Mouse (Mus musculus) kidney, adult 11 months (tissue): ENCODE measurements at regions not wholly inside any gene's neighbourhood (a gene's known extent, or its start where the extent isn't known, plus 50 kb on each side); places are given as distances from the start of the nearest gene placed in this dataset.
A peak's percentile ranks its signal among the peaks of the same experiment; 100 is the strongest.

Experiments
- DNase-seq: peaks from one replicate; pipeline ENCODE4 v3.0.0; 2022

GRCm38 (mm10) chr15:36719241-36719640 is 288.3 kb downstream of the Zfp706 start:
- no peak for DNase-seq

GRCm38 (mm10) chr15:36717835-36718234 is 289.7 kb downstream of the Zfp706 start:
- peak; percentile 33 for DNase-seq

GRCm38 (mm10) chr15:36716686-36717038 is 290.9 kb downstream of the Zfp706 start:
- no peak for DNase-seq

- DNase-seq, result peak; percentile 93
Observed at GRCm38 (mm10) chr15:36715745-36716685, 291.6 kb downstream of the Zfp706 start.

- peak; percentile 15 for DNase-seq
Observed at GRCm38 (mm10) chr15:36715159-36715558, 292.4 kb downstream of the Zfp706 start.

- no peak for DNase-seq
Observed at GRCm38 (mm10) chr15:36709788-36710187, 297.8 kb downstream of the Zfp706 start.

GRCm38 (mm10) chr15:36708471-36708870 is 299.1 kb downstream of the Zfp706 start:
- DNase-seq, result peak; percentile 71

- peak; percentile 65 for DNase-seq
Observed at GRCm38 (mm10) chr15:36705990-36706389, 301.6 kb downstream of the Zfp706 start.

GRCm38 (mm10) chr15:36705391-36705790 is 302.2 kb downstream of the Zfp706 start:
- no peak for DNase-seq

- no peak for DNase-seq
Observed at GRCm38 (mm10) chr15:36701846-36702245, 305.7 kb downstream of the Zfp706 start.

- no peak for DNase-seq
Observed at GRCm38 (mm10) chr15:36700196-36700595, 307.4 kb downstream of the Zfp706 start.

- peak; percentile 49 for DNase-seq
Observed at GRCm38 (mm10) chr15:36695199-36696129, 312.1 kb downstream of the Zfp706 start.

- DNase-seq, result no peak
Observed at GRCm38 (mm10) chr15:36691002-36691652, 316.4 kb downstream of the Zfp706 start.

GRCm38 (mm10) chr15:36689881-36690280 is 317.7 kb downstream of the Zfp706 start:
- DNase-seq, result no peak

GRCm38 (mm10) chr15:36689301-36689700 is 318.3 kb downstream of the Zfp706 start:
- DNase-seq, result no peak

- DNase-seq, result no peak
Observed at GRCm38 (mm10) chr15:36688051-36688754, 319.4 kb downstream of the Zfp706 start.

GRCm38 (mm10) chr15:36684684-36685083 is 322.9 kb downstream of the Zfp706 start:
- no peak for DNase-seq

GRCm38 (mm10) chr15:36682832-36683231 is 324.7 kb downstream of the Zfp706 start:
- no peak for DNase-seq

GRCm38 (mm10) chr15:36682159-36682558 is 325.4 kb downstream of the Zfp706 start:
- no peak for DNase-seq

GRCm38 (mm10) chr15:36680361-36681140 is 327.0 kb downstream of the Zfp706 start:
- peak; percentile 60 for DNase-seq

GRCm38 (mm10) chr15:36679577-36679976 is 328.0 kb downstream of the Zfp706 start:
- no peak for DNase-seq
